Mouse (Mus musculus) stomach, embryonic 15.5 days (tissue): Measurements from ENCODE around the gene Olfr763. TPM values are rescaled to one million over a fixed set of nuclear protein-coding genes. Genes with fewer than 3 reads are reported as not detected.
"Not testable (repeated sequence)": the region's sequence is repeated elsewhere in the genome, so short reads cannot be mapped to it uniquely, and the experiment has no call there.

ENCODE experiments used
- ATAC-seq: fragments of 200-750 bp; cut with Nextera tagmentation; 2 replicates; pipeline ENCODE4 v1.8.0; 2017; ENCODE audit warnings: low read depth, moderate number of reproducible peaks, moderate TSS enrichment; ENCODE audit not compliant: insufficient read depth, low FRiP score
- H3K27ac ChIP-seq: fragments of 300-500 bp; sonication (generic); 2 replicates; pipeline ENCODE4 v1.5.1; 2015; ENCODE audit warnings: mild to moderate bottlenecking, inconsistent platforms
- H3K27me3 ChIP-seq: fragments of 300-500 bp; sonication (generic); replicated peaks from 2 replicates; pipeline ENCODE4 v1.6.1; 2015; ENCODE audit warnings: inconsistent platforms
- H3K36me3 ChIP-seq: fragments of 300-500 bp; sonication (generic); 2 replicates; pipeline ENCODE4 v1.6.1; 2015; ENCODE audit warnings: inconsistent platforms
- H3K4me1 ChIP-seq: fragments of 300-500 bp; sonication (generic); 2 replicates; pipeline ENCODE4 v1.6.1; 2015; ENCODE audit warnings: inconsistent platforms
- H3K4me2 ChIP-seq: fragments of 300-500 bp; sonication (generic); 2 replicates; pipeline ENCODE4 v1.6.1; 2015; ENCODE audit warnings: mild to moderate bottlenecking, inconsistent platforms
- H3K4me3 ChIP-seq: fragments of 300-500 bp; sonication (generic); replicated peaks from 2 replicates; pipeline ENCODE4 v1.5.1; 2015; ENCODE audit warnings: inconsistent platforms
- H3K9ac ChIP-seq: fragments of 300-500 bp; sonication (generic); 2 replicates; pipeline ENCODE4 v1.6.1; 2015; ENCODE audit warnings: inconsistent platforms
- H3K9me3 ChIP-seq: fragments of 300-500 bp; sonication (generic); 2 replicates; pipeline ENCODE4 v1.6.1; 2016; ENCODE audit warnings: inconsistent platforms
- WGBS: fragments of 180-500 bp; shearing (Covaris S2); methylation state at CpG from one replicate; pipeline ENCODE4 v1.1.7; 2015; 5-methylcytosine and 5-hydroxymethylcytosine counted together
- polyA plus RNA-seq: library from polyadenylated mRNA; unstranded; fragments of >200 nt; fragmentation: Nextera tagmentation; extraction: Ambion mirVana; gene quantifications from 2 replicates; pipeline ENCODE4 v1.2.1, GENCODE M21; 2015

Olfr763 gene
- not detected in 2 replicates for polyA plus RNA-seq

DNA sequence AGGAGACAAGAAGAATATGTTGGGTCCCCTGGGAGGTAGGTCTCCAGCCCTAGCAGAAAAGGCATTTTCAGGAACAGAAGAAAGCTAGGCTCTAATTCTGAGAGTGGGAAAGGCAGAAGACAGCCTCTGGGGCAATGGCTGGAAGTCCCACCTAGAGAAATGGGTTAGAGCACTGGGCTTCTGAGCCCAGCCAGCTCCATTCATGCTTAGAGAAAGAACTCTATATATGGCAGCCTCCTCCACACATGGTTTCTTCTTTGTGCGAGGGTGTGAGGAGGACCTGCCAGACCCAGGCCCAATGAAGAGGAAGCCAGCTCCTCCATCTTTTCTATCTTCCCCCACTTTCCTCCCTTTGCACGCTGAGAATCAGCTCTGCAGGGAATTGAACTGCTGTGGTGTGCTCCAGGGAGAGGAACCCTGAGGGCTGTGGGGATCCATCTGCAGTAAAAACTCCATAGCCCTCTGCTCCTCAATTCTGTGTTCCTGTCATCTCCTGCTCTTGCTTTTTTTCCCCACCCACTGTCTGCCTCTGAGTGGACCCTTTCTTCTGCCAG is at the start of gene Olfr763:
Gene Olfr763, plus strand, starts transcription at position 504 of the 554 bp plus-strand sequence.
- H3K9me3 ChIP-seq: no peaks in the 10 kb centered on the region
- H3K9ac ChIP-seq: no peak within 1 kb of the TSS
- no peak for ATAC-seq
- H3K4me3 ChIP-seq: no peak within 1 kb of the TSS
- H3K36me3 ChIP-seq: no peaks in the 10 kb centered on the region
- no peaks in the 10 kb centered on the region for H3K27me3 ChIP-seq
- 68% methylated on average over 2 of the region's 2 CpGs for WGBS
- no peak within 1 kb of the TSS for H3K27ac ChIP-seq
- H3K4me1 ChIP-seq: no peaks in the 10 kb centered on the region
- H3K4me2 ChIP-seq: no peak within 1 kb of the TSS

DNA sequence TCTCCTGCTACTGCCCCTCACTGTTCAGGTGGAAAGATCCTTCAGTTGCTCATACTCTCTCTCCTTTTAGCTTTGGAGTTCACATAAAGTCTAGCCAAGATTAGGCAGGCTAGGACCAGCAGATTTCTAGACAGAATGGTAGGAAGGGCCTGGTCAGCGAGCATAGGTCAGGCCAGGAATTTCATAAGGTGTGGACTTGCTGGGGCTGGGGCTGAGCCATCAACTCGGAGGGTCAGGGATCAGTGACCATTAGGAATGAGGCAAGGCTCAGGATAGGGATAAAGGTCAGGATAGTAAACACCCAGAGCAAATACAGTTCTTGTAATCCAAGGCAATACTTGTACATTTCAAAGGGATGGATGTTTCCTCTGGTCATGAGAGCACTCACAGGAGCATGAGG is 45.6 kb upstream of the Olfr763 start:
- Histone ChIP-seq H3K9ac (no peak overlapping the region), H3K27me3 (no peaks in the 10 kb centered on the region), H3K4me2 (no peak overlapping the region), H3K9me3 (no peaks in the 10 kb centered on the region), H3K4me3 (no peak overlapping the region), H3K4me1 (peaks cover 12% of the 10 kb centered on the region), H3K36me3 (no peaks in the 10 kb centered on the region), H3K27ac (no peak overlapping the region)
- no peak for ATAC-seq
- WGBS: 60% methylated on average over 2 of the region's 2 CpGs

DNA sequence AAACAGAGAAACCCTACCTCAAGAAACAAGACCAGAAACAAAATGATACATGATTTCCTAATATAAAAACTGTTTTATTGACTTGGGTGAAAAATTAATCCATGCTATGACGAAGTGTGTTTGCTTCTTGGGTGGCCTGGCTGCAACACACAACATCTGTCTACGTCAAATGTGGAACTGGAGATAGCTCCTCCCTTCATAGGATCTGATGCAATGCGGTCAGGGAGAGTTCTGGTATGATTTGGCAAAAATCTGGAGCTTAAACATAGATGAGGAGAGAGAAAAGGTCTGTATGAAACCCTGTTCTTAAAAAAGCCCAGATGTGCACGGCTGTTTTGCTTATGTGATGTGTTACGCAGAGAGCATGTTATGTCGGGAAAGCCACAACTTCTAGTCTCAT is 44.7 kb upstream of the Olfr763 start:
- no peak overlapping the region for H3K4me2 ChIP-seq
- no peak overlapping the region for H3K9ac ChIP-seq
- no peaks in the 10 kb centered on the region for H3K27me3 ChIP-seq
- 57% methylated on average over 6 of the region's 6 CpGs for WGBS
- peak overlapping the region; percentile 31; the same call in 1 of the 2 replicates for H3K27ac ChIP-seq
- H3K9me3 ChIP-seq: no peaks in the 10 kb centered on the region
- no peak for ATAC-seq
- peaks cover 8% of the 10 kb centered on the region; the same call in 1 of the 2 replicates for H3K4me1 ChIP-seq
- no peaks in the 10 kb centered on the region for H3K36me3 ChIP-seq
- H3K4me3 ChIP-seq: no peak overlapping the region

DNA sequence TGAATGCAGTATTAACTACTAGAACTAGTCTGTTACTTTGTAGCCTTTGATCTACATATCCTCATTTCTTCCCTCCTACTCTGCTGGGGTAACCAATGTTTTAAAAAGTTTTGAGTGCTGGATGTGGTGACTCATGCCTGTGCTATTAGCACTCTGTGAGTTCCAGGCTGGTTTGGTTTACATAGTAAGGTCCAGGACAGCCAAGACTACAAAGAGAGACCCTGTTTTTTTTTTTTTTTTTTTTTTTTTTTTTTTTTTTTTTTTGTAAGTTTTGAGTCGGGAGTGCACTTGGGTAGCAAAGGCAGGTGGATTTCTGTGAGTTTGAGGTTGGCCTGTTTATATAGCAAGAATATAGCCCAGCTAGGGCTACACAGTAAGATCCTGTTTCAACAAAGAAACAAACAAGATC is 42.2 kb upstream of the Olfr763 start:
- H3K9ac ChIP-seq: no peak overlapping the region
- no peaks in the 10 kb centered on the region for H3K9me3 ChIP-seq
- H3K36me3 ChIP-seq: no peaks in the 10 kb centered on the region
- H3K4me3 ChIP-seq: no peak overlapping the region
- H3K4me2 ChIP-seq: no peak overlapping the region
- ATAC-seq: peak; percentile 92
- peak overlapping the region; percentile 63; the same call in 1 of the 2 replicates for H3K27ac ChIP-seq
- 7% methylated on average over 1 of the region's 1 CpGs for WGBS
- peaks cover 8% of the 10 kb centered on the region; the same call in 1 of the 2 replicates for H3K4me1 ChIP-seq
- no peaks in the 10 kb centered on the region for H3K27me3 ChIP-seq

DNA sequence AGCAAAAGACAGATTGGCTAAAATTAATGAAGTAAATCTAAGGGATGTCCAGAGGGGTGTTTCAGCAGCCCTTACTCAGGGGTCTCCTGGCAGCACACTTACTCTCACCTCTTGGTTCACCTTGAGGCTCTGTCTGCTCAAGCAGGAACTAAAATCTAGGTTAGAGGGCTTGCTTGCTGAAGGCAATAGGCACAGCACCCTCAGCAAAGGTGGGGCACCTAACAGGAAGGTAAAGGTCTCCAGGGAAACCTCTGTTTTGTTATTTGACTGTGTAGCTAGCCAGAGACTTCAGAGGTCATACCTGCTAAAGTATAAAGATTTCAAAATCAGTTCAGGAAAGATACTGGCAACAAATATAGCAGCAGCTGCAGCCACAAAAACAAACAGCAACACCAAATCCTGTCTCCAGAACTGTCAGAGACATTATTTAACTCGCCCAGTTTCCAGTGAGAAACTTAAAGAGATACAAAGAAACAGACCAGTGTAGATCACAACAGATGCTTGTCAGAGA is 39.8 kb upstream of the Olfr763 start:
- no peak for ATAC-seq
- Histone ChIP-seq H3K27ac (peak overlapping the region; percentile 38; the same call in 1 of the 2 replicates), H3K4me2 (no peak overlapping the region), H3K4me3 (no peak overlapping the region), H3K36me3 (no peaks in the 10 kb centered on the region), H3K9me3 (no peaks in the 10 kb centered on the region), H3K9ac (no peak overlapping the region), H3K4me1 (peaks cover 8% of the 10 kb centered on the region; the same call in 1 of the 2 replicates), H3K27me3 (no peaks in the 10 kb centered on the region)
- WGBS: 24% methylated on average over 1 of the region's 1 CpGs

DNA sequence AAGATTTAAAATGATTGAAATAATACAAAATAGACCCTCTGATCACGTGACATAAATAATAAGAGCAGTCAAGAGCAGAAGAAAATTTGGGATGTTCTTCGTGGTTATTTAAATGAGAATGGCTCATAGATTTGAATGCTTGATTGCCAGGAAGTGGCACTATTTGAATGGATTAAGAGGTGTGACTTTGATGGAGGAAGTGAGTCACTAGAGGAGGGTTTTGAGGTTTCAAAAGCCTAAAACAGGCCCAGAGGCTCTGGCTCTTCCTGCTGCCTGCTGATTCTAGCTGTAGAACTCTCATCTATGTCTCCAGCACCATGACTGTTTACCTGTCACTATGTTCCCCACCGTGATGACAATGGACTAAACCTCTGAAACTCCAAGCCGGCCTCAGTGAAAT is 37.8 kb upstream of the Olfr763 start:
- 72% methylated on average over 4 of the region's 4 CpGs for WGBS
- Histone ChIP-seq H3K27me3 (no peaks in the 10 kb centered on the region), H3K4me2 (no peak overlapping the region), H3K36me3 (no peaks in the 10 kb centered on the region), H3K9me3 (no peaks in the 10 kb centered on the region), H3K9ac (no peak overlapping the region), H3K27ac (no peak overlapping the region), H3K4me3 (no peak overlapping the region), H3K4me1 (peaks cover 5% of the 10 kb centered on the region; the same call in 1 of the 2 replicates)
- no peak for ATAC-seq

DNA sequence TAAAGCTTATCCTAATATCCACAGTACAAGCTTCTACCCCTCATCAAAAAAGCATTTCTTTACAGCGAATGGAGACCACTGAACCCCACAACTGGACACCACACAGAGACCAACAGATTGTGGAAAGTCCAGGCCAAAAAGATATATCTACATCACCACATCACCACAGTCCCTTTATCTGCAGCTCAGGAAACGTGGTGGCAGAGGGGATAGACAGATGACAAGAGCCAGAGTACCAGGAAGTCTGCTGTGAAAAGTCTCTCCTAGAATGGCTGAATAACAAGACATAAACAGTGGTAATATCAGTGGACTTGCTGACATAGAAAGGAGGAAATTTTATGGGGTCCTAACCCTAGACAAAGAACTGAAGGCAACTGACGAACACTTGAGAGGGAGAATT is 34.2 kb upstream of the Olfr763 start:
- H3K4me3 ChIP-seq: no peak overlapping the region
- no peak overlapping the region for H3K9ac ChIP-seq
- ATAC-seq: no peak
- H3K9me3 ChIP-seq: no peaks in the 10 kb centered on the region
- no peaks in the 10 kb centered on the region for H3K36me3 ChIP-seq
- H3K4me2 ChIP-seq: no peak overlapping the region
- WGBS: 62% methylated on average over 3 of the region's 3 CpGs
- no peaks in the 10 kb centered on the region for H3K4me1 ChIP-seq
- H3K27me3 ChIP-seq: no peaks in the 10 kb centered on the region
- no peak overlapping the region for H3K27ac ChIP-seq

DNA sequence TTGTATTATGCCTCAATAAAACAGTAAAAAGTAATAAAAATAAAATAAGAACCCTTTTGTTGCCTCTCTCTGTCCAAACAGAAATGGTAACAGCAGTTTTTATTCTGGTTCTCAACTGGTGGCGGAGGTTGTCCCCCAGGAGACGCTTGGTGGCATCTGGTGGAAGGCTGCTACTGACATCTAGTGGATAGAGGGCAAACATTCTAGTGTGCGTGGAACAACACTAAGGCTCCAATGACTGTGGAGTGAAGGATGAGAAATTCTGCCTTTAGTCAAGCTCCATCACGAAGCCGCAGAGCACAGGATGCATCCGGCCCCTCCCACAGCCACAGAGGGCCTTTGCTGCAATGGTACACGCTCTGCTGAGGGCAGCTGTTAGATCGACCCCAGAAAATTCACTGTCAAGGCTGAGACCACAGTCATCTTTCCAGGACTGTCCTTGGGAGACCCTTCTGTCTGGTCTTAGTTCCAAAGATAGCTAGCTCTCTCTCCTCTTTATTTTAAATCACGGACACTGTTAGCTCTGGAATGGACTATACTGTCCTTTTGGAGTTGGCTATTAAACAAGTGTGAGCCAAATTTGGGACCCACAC is 33.0 kb upstream of the Olfr763 start:
- Histone ChIP-seq H3K9ac (no peak overlapping the region), H3K27ac (no peak overlapping the region), H3K4me1 (no peaks in the 10 kb centered on the region), H3K27me3 (no peaks in the 10 kb centered on the region), H3K9me3 (no peaks in the 10 kb centered on the region), H3K36me3 (no peaks in the 10 kb centered on the region), H3K4me2 (no peak overlapping the region), H3K4me3 (no peak overlapping the region)
- WGBS: 22% methylated on average over 9 of the region's 9 CpGs
- no peak for ATAC-seq

DNA sequence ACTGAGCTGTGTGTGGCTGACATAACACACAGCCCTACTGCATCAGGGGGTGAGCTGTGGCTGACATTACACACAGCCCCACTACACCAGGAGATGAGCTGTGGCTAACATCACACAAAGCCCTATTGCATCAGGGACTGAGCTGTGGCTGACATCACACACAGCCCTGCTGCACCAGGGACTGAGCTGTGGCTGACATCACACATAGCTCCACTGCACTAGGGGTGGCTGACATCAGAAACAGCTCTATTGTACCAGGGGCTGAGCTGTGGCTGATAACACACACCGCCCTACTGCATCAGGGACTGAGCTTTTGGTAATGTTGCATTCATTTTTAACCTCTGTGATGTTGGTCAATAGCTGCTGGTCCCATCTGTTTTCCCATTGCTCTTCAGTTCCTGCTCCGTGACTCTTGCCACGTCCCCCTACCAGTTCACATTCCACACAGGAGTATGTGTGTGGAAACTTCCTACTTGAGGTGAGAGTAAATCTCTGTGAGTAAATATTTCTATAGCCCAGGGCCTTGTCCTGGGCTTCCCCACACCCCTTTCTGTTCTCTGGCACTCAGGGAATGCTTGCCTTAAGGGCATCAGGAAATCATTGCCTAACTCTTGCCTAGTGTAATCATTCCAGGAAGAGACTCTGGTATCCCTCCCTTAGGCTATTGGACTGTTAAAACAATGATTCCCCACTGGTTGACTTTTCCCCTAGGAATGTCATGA is 29.8 kb upstream of the Olfr763 start:
- no peaks in the 10 kb centered on the region for H3K36me3 ChIP-seq
- no peak; the same call in 1 of the 2 replicates for ATAC-seq
- no peaks in the 10 kb centered on the region for H3K27me3 ChIP-seq
- 58% methylated on average over 3 of the region's 3 CpGs for WGBS
- no peak overlapping the region for H3K9ac ChIP-seq
- no peak overlapping the region for H3K4me2 ChIP-seq
- no peaks in the 10 kb centered on the region for H3K9me3 ChIP-seq
- no peaks in the 10 kb centered on the region for H3K4me1 ChIP-seq
- no peak overlapping the region for H3K4me3 ChIP-seq
- H3K27ac ChIP-seq: no peak overlapping the region

DNA sequence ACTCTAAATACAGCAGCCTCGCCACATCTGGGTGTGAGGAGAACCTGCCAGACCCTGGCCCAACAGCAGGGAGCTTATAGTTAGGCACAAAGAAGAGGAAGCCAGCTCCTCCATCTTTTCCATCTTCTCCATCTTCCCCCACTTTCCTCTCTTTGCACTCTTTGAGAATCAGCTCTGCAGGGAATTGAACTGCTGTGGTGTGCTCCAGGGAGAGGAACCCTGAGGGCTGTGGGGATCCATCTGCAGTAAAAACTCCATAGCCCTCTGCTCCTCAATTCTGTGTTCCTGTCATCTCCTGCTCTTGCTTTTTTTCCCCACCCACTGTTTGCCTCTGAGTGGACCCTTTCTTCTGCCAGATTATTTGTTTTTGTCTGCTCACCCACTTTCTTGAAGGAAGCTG is 21.5 kb upstream of the Olfr763 start, which contains the start of gene Olfr9:
Gene Olfr9, plus strand, starts transcription at position 301 of the 400 bp plus-strand sequence.
- H3K9me3 ChIP-seq, ATAC-seq, H3K4me3 ChIP-seq, H3K4me1 ChIP-seq, H3K4me2 ChIP-seq, H3K9ac ChIP-seq, H3K36me3 ChIP-seq, H3K27ac ChIP-seq, H3K27me3 ChIP-seq: not testable (repeated sequence)
- WGBS: 67% methylated on average over 1 of the region's 1 CpGs

DNA sequence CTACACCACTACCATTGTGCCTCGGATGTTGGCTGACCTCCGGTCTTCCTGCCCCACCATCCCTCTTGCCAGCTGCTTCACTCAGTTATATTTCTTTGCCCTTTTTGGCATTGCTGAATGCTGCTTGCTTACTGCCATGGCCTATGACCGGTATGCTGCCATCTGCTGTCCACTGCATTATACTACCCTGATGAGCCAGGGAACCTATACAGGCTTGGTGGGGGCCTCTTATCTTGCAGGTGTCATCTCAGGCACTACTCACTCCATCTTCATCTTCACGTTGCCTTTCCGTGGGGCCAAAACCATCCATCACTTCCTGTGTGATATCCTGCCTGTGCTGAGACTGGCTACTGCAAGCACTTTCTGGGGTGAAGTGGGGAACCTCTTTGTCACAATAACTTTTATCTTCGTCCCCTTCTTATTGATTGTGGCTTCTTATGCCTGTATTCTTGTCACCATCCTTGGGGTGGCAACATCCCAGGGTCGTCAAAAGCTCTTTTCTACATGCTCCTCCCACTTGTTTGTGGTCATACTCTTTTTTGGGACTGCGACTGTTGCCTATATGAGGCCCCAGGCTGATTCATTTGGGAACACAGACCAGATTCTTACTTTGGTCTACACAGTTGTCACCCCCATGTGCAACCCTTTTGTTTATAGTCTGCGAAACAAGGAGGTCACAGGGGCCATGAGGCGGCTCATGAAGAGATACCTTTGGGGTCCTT is 20.3 kb upstream of the Olfr763 start:
- H3K27me3 ChIP-seq, ATAC-seq, H3K9ac ChIP-seq, H3K36me3 ChIP-seq, H3K4me2 ChIP-seq, H3K4me3 ChIP-seq, H3K27ac ChIP-seq, H3K4me1 ChIP-seq, H3K9me3 ChIP-seq: not testable (repeated sequence)
- WGBS: 56% methylated on average over 7 of the region's 10 CpGs
